Mouse (Mus musculus) stomach, postnatal 0 days (tissue): ENCODE data around the gene BC034090. TPM values are rescaled to one million over a fixed set of nuclear protein-coding genes. Genes with fewer than 3 reads are reported as not detected.

Experiments used
- ATAC-seq: fragments of 200-750 bp; cut with Nextera tagmentation; 2 replicates; pipeline ENCODE4 v1.8.0; 2017; ENCODE audit not compliant: low FRiP score, low TSS enrichment
- DNase-seq: peaks from one replicate; pipeline ENCODE4 v3.0.0-alpha.2; 2016; ENCODE audit warnings: low spot score
- H3K27ac ChIP-seq: fragments of 300-500 bp; sonication (generic); replicated peaks from 2 replicates; pipeline ENCODE4 v1.5.1; 2014; ENCODE audit warnings: mild to moderate bottlenecking, control low read depth
- H3K27me3 ChIP-seq: fragments of 300-500 bp; sonication (generic); 2 replicates; pipeline ENCODE4 v1.6.1; 2014; ENCODE audit warnings: low read length; ENCODE audit not compliant: control insufficient read depth, insufficient read depth
- H3K36me3 ChIP-seq: fragments of 300-500 bp; sonication (generic); 2 replicates; pipeline ENCODE4 v1.6.1; 2014; ENCODE audit warnings: low read length, mixed read lengths; ENCODE audit not compliant: control insufficient read depth, insufficient read depth
- H3K4me1 ChIP-seq: fragments of 300-500 bp; sonication (generic); replicated peaks from 2 replicates; pipeline ENCODE4 v1.6.1; 2014; ENCODE audit warnings: antibody characterized with exemption; ENCODE audit not compliant: control insufficient read depth, insufficient read depth
- H3K4me2 ChIP-seq: fragments of 300-500 bp; sonication (generic); replicated peaks from 2 replicates; pipeline ENCODE4 v1.6.1; 2014; ENCODE audit warnings: low read depth, mild to moderate bottlenecking, control low read depth, moderate library complexity
- H3K4me3 ChIP-seq: fragments of 300-500 bp; sonication (generic); 2 replicates; pipeline ENCODE4 v1.5.1; 2014; ENCODE audit warnings: low read depth, low read length, control low read depth
- H3K9ac ChIP-seq: fragments of 300-500 bp; sonication (generic); 2 replicates; pipeline ENCODE4 v1.6.1; 2014; ENCODE audit warnings: mild to moderate bottlenecking, low read length, control low read depth, mixed read lengths
- H3K9me3 ChIP-seq: fragments of 300-500 bp; sonication (generic); 2 replicates; pipeline ENCODE4 v1.6.1; 2016; ENCODE audit warnings: low read length; ENCODE audit not compliant: control insufficient read depth
- CTCF ChIP-seq: IDR thresholded peaks from 2 replicates; pipeline ENCODE4 v1.5.1; 2016; ENCODE audit warnings: antibody characterized with exemption, low read depth, mild to moderate bottlenecking, moderate library complexity
- EP300 ChIP-seq: optimal IDR thresholded peaks from 2 replicates; pipeline ENCODE3; 2016; ENCODE audit warnings: antibody characterized with exemption
- WGBS: fragments of 180-500 bp; shearing (Covaris S2); extraction: QIAGEN DNeasy Blood & Tissue Kit; methylation state at CpG from one replicate; pipeline ENCODE4 v1.1.7; 2014; 5-methylcytosine and 5-hydroxymethylcytosine counted together
- polyA plus RNA-seq: library from polyadenylated mRNA; unstranded; fragments of >200 nt; fragmentation: Nextera tagmentation; extraction: Ambion mirVana; gene quantifications from 2 replicates; pipeline ENCODE4 v1.2.1, GENCODE M21; 2015

BC034090 gene
- polyA plus RNA-seq, 1 experiment from 2014 or later = 1.6 TPM

- no peak for DNase-seq
- Histone ChIP-seq H3K27ac (no peak overlapping the region), H3K4me2 (no peak overlapping the region), H3K9ac (no peak overlapping the region), H3K9me3 (no peaks in the 10 kb centered on the region), H3K4me3 (no peak overlapping the region), H3K27me3 (no peaks in the 10 kb centered on the region), H3K4me1 (no peaks in the 10 kb centered on the region), H3K36me3 (no peaks in the 10 kb centered on the region)
- 75% methylated on average over 6 of the region's 6 CpGs for WGBS
- ATAC-seq = no peak
- TF ChIP-seq EP300 (no peak), CTCF (no peak)
Observed at GRCm38 (mm10) chr1:155239962-155240717, 4.1 kb downstream of the BC034090 start.

DNA sequence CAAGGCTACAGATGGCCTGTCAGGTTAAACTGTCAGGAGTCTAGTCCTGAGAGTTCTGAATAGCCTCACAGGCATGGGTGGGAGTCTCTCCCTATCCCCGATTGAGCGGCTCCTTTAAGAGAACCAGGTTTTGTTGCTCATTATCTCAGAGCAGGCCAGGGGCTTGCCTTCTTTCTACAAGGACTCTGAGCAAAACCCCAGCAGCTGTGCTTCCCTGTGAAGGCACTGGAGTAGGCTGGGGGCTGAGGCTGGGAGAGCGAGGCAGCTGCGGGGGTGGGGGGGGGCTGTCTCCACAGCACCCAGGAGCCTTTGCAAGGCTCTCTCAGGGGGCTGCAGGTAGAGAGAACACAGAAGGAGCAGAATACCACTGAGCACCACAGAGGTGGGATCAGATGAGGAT is 5.1 kb downstream of the BC034090 start:
- ATAC-seq = no peak
- Histone ChIP-seq H3K27ac (no peak overlapping the region), H3K9me3 (no peaks in the 10 kb centered on the region), H3K4me3 (no peak overlapping the region), H3K9ac (no peak overlapping the region), H3K27me3 (no peaks in the 10 kb centered on the region), H3K4me1 (no peaks in the 10 kb centered on the region; the same call in 1 of the 2 replicates), H3K4me2 (no peak overlapping the region), H3K36me3 (no peaks in the 10 kb centered on the region)
- WGBS = 86% methylated on average over 4 of the region's 4 CpGs
- no peak for DNase-seq
- TF ChIP-seq CTCF (no peak), EP300 (no peak)

- no peak for ATAC-seq
- Histone ChIP-seq H3K27ac (no peak overlapping the region), H3K9ac (no peak overlapping the region), H3K27me3 (no peaks in the 10 kb centered on the region), H3K4me2 (no peak overlapping the region), H3K9me3 (no peaks in the 10 kb centered on the region), H3K4me3 (no peak overlapping the region), H3K36me3 (no peaks in the 10 kb centered on the region), H3K4me1 (peaks cover 2% of the 10 kb centered on the region; the same call in 1 of the 2 replicates)
- TF ChIP-seq CTCF = no peak
- no peak for TF ChIP-seq EP300
- 84% methylated on average over 5 of the region's 5 CpGs for WGBS
- no peak for DNase-seq
Observed at GRCm38 (mm10) chr1:155238126-155238525, 6.1 kb downstream of the BC034090 start.

DNA sequence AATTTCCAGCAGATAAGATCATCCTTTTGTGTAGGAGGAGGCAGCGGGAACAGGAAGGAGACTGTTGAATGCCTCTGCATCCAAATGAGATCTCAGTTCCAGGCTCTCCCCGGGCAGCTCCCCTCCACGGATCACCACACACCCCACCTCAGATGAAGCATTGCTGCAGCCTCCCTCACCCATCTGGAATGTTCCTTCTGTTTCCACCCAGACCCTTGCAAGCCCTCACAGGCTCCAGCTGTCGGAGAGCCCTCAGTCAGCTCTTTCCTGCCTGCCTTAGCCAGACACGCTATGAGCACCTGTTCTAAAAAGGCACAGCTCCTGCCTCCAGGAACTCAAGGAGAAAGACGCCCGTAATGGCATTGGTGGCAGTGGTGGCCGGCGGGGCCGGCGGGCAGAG is 6.9 kb downstream of the BC034090 start:
- H3K27me3 ChIP-seq = no peaks in the 10 kb centered on the region
- no peak overlapping the region; the same call in 1 of the 2 replicates for H3K9ac ChIP-seq
- DNase-seq (no peak), ATAC-seq (no peak)
- WGBS = 57% methylated on average over 11 of the region's 11 CpGs
- H3K36me3 ChIP-seq = no peaks in the 10 kb centered on the region
- TF ChIP-seq CTCF (no peak), EP300 (no peak)
- H3K4me3 ChIP-seq = no peak overlapping the region
- no peak overlapping the region for H3K4me2 ChIP-seq
- H3K27ac ChIP-seq = no peak overlapping the region
- H3K4me1 ChIP-seq = peaks cover 2% of the 10 kb centered on the region
- H3K9me3 ChIP-seq = no peaks in the 10 kb centered on the region

DNA sequence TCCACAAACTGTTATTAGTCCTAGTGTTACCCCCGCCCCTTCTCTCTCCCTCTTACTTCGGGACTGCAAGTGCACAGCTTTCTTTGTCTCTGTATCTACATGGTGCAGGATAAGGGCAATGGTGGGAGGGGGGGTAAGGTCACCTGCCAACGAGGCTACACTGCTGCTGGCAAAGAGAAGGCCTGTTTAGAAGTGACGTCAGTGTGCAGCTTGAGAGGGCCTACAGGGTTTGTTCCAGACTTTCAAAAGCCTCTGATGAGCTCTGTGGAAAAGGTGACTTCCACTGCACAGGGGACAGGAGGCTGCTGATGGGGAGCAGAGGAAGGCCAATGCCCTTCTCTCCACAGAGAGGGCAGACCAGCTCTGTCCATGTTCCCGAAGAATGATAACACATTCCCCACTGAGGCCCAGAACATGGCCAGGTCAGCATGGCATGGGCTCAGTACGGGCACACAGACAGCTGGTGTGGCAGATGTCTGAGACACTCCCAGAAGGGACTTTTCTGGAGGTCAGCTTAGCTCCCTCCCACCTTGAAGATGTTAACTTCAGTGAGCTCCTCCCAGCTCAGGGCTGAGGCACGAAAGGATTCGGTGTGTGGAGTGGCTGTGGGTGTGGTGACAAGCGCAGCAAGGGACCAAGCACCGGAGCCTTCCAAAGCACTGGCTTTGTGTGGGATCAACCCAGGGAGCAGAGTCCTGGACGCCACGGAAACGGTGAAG is 7.8 kb downstream of the BC034090 start:
- no peak overlapping the region for H3K9ac ChIP-seq
- H3K4me3 ChIP-seq = no peak overlapping the region
- TF ChIP-seq CTCF (no peak), EP300 (no peak)
- ATAC-seq (no peak), DNase-seq (no peak)
- WGBS = 50% methylated on average over 13 of the region's 13 CpGs
- no peaks in the 10 kb centered on the region for H3K27me3 ChIP-seq
- H3K9me3 ChIP-seq = no peaks in the 10 kb centered on the region
- 0 out of 2 replicates have a peak overlapping the region, but pooled peaks have one; percentile 30 for H3K27ac ChIP-seq
- no peaks in the 10 kb centered on the region for H3K36me3 ChIP-seq
- H3K4me2 ChIP-seq = no peak overlapping the region
- H3K4me1 ChIP-seq = peaks cover 2% of the 10 kb centered on the region

GRCm38 (mm10) chr1:155235641-155236040 is 8.6 kb downstream of the BC034090 start:
- no peak overlapping the region for H3K4me3 ChIP-seq
- WGBS = 13% methylated on average over 2 of the region's 2 CpGs

More at GRCm38 (mm10) chr1:155235641-155236040, 8.6 kb downstream of the BC034090 start:
- no peak overlapping the region for H3K9ac ChIP-seq
- no peak overlapping the region for H3K27ac ChIP-seq
- no peaks in the 10 kb centered on the region for H3K36me3 ChIP-seq
- no peak overlapping the region for H3K4me2 ChIP-seq
- no peaks in the 10 kb centered on the region for H3K27me3 ChIP-seq
- no peaks in the 10 kb centered on the region for H3K9me3 ChIP-seq
- TF ChIP-seq EP300 (no peak), CTCF (no peak)
- H3K4me1 ChIP-seq = peaks cover 2% of the 10 kb centered on the region
- DNase-seq = no peak
- ATAC-seq = no peak
